Mouse (Mus musculus) hindbrain, embryonic 13.5 days (tissue): Measurements from ENCODE around the gene Tnfrsf9. TPM values are rescaled to one million over a fixed set of nuclear protein-coding genes. Genes with fewer than 3 reads are reported as not detected.
"Not testable (repeated sequence)": the region's sequence is repeated elsewhere in the genome, so short reads cannot be mapped to it uniquely, and the experiment has no call there.

Experiments
- ATAC-seq: fragments of 200-750 bp; cut with Nextera tagmentation; 2 replicates; pipeline ENCODE4 v1.8.0; 2017; ENCODE audit warnings: moderate TSS enrichment; ENCODE audit not compliant: low FRiP score
- H3K27ac ChIP-seq: fragments of 300-500 bp; sonication (generic); 2 replicates; pipeline ENCODE4 v1.5.1; 2015; ENCODE audit warnings: inconsistent platforms, mild to moderate bottlenecking, moderate library complexity
- H3K27me3 ChIP-seq: fragments of 300-500 bp; sonication (generic); 2 replicates; pipeline ENCODE4 v1.6.1; 2015; ENCODE audit warnings: mild to moderate bottlenecking, inconsistent platforms
- H3K36me3 ChIP-seq: fragments of 300-500 bp; sonication (generic); 2 replicates; pipeline ENCODE4 v1.6.1; 2015; ENCODE audit warnings: mild to moderate bottlenecking, inconsistent platforms
- H3K4me1 ChIP-seq: fragments of 300-500 bp; sonication (generic); replicated peaks from 2 replicates; pipeline ENCODE4 v1.6.1; 2015; ENCODE audit warnings: inconsistent platforms
- H3K4me2 ChIP-seq: fragments of 300-500 bp; sonication (generic); 2 replicates; pipeline ENCODE4 v1.6.1; 2015; ENCODE audit warnings: inconsistent platforms, mild to moderate bottlenecking, moderate library complexity
- H3K4me3 ChIP-seq: fragments of 300-500 bp; sonication (generic); 2 replicates; pipeline ENCODE4 v1.5.1; 2015; ENCODE audit warnings: mild to moderate bottlenecking, inconsistent platforms
- H3K9ac ChIP-seq: fragments of 300-500 bp; sonication (generic); 2 replicates; pipeline ENCODE4 v1.6.1; 2015; ENCODE audit warnings: mild to moderate bottlenecking, inconsistent platforms
- H3K9me3 ChIP-seq: fragments of 300-500 bp; sonication (generic); 2 replicates; pipeline ENCODE4 v1.6.1; 2016; ENCODE audit warnings: inconsistent platforms
- WGBS: fragments of 180-500 bp; shearing (Covaris S2); methylation state at CpG from one replicate; pipeline ENCODE4 v1.1.7; 2015; 5-methylcytosine and 5-hydroxymethylcytosine counted together
- polyA plus RNA-seq: library from polyadenylated mRNA; unstranded; fragments of >200 nt; fragmentation: Nextera tagmentation; extraction: Ambion mirVana; gene quantifications from 2 replicates; pipeline ENCODE4 v1.2.1, GENCODE M21; 2015

Tnfrsf9 gene
- polyA plus RNA-seq = 0.22 and 0.38 TPM in 2 replicates

- Histone ChIP-seq H3K4me1 (peaks cover 25% of the 10 kb centered on the region), H3K27ac (peak within 1 kb of the TSS; percentile 90), H3K27me3 (no peaks in the 10 kb centered on the region), H3K4me2 (peak within 1 kb of the TSS; percentile 75), H3K9ac (peak within 1 kb of the TSS; percentile 90), H3K4me3 (peak within 1 kb of the TSS; percentile 66), H3K36me3 (no peaks in the 10 kb centered on the region), H3K9me3 (no peaks in the 10 kb centered on the region)
- ATAC-seq = peak; percentile 88
- under 1% methylated on average over 48 of the region's 48 CpGs for WGBS
Observed at GRCm38 (mm10) chr4:150914290-150914733, at the start of gene Tnfrsf9, which contains the start of gene Park7. Gene Tnfrsf9, plus strand, starts transcription at chr4:150914562. Gene Park7, minus strand, starts transcription at chr4:150914437.

GRCm38 (mm10) chr4:150865371-150865770 is 49.0 kb upstream of the Tnfrsf9 start:
- ATAC-seq = no peak
- no peak overlapping the region for H3K27ac ChIP-seq
- no peak overlapping the region for H3K9ac ChIP-seq
- H3K27me3 ChIP-seq = no peaks in the 10 kb centered on the region
- H3K36me3 ChIP-seq = peaks cover 31% of the 10 kb centered on the region
- no peak overlapping the region for H3K4me2 ChIP-seq
- H3K4me3 ChIP-seq = no peak overlapping the region
- H3K9me3 ChIP-seq = no peaks in the 10 kb centered on the region
- H3K4me1 ChIP-seq = peaks cover 15% of the 10 kb centered on the region

GRCm38 (mm10) chr4:150866069-150866468 is 48.3 kb upstream of the Tnfrsf9 start:
- Histone ChIP-seq H3K9me3 (no peaks in the 10 kb centered on the region), H3K9ac (no peak overlapping the region), H3K27me3 (no peaks in the 10 kb centered on the region), H3K27ac (no peak overlapping the region), H3K36me3 (peaks cover 31% of the 10 kb centered on the region), H3K4me3 (no peak overlapping the region), H3K4me2 (no peak overlapping the region), H3K4me1 (peaks cover 16% of the 10 kb centered on the region)
- 92% methylated on average over 11 of the region's 11 CpGs for WGBS
- no peak for ATAC-seq

GRCm38 (mm10) chr4:150866494-150866893 is 47.9 kb upstream of the Tnfrsf9 start:
- Histone ChIP-seq H3K4me3 (no peak overlapping the region), H3K27me3 (no peaks in the 10 kb centered on the region), H3K4me1 (peaks cover 17% of the 10 kb centered on the region), H3K9ac (no peak overlapping the region), H3K27ac (no peak overlapping the region), H3K4me2 (no peak overlapping the region), H3K36me3 (peaks cover 31% of the 10 kb centered on the region), H3K9me3 (no peaks in the 10 kb centered on the region)
- WGBS = 96% methylated on average over 12 of the region's 12 CpGs
- ATAC-seq = no peak

GRCm38 (mm10) chr4:150868161-150868560 is 46.2 kb upstream of the Tnfrsf9 start:
- Histone ChIP-seq H3K36me3 (peaks cover 31% of the 10 kb centered on the region), H3K9me3 (no peaks in the 10 kb centered on the region), H3K27ac (no peak overlapping the region), H3K4me1 (peaks cover 28% of the 10 kb centered on the region), H3K4me2 (no peak overlapping the region), H3K27me3 (no peaks in the 10 kb centered on the region), H3K9ac (no peak overlapping the region), H3K4me3 (no peak overlapping the region)
- no peak for ATAC-seq
- 80% methylated on average over 6 of the region's 6 CpGs for WGBS

GRCm38 (mm10) chr4:150868859-150869258 is 45.5 kb upstream of the Tnfrsf9 start:
- H3K4me3 ChIP-seq = no peak overlapping the region
- 80% methylated on average over 2 of the region's 2 CpGs for WGBS
- ATAC-seq = no peak
- peaks cover 31% of the 10 kb centered on the region for H3K36me3 ChIP-seq
- no peak overlapping the region for H3K27ac ChIP-seq
- no peaks in the 10 kb centered on the region for H3K9me3 ChIP-seq
- H3K27me3 ChIP-seq = no peaks in the 10 kb centered on the region
- H3K4me1 ChIP-seq = peaks cover 28% of the 10 kb centered on the region
- no peak overlapping the region for H3K9ac ChIP-seq
- H3K4me2 ChIP-seq = no peak overlapping the region

- ATAC-seq = no peak
- WGBS = 77% methylated on average over 17 of the region's 17 CpGs
- H3K4me1 ChIP-seq = peaks cover 26% of the 10 kb centered on the region
- H3K9me3 ChIP-seq = no peaks in the 10 kb centered on the region
- no peaks in the 10 kb centered on the region for H3K27me3 ChIP-seq
- no peak overlapping the region for H3K27ac ChIP-seq
- H3K9ac ChIP-seq = 0 out of 2 replicates have a peak overlapping the region, but pooled peaks have one; percentile 29
- no peak overlapping the region for H3K4me2 ChIP-seq
- H3K4me3 ChIP-seq = no peak overlapping the region
- peaks cover 31% of the 10 kb centered on the region for H3K36me3 ChIP-seq
Observed at GRCm38 (mm10) chr4:150869276-150870197, 44.8 kb upstream of the Tnfrsf9 start.

- no peak overlapping the region for H3K4me3 ChIP-seq
- ATAC-seq = no peak
- no peak overlapping the region for H3K4me2 ChIP-seq
- WGBS = 87% methylated on average over 13 of the region's 13 CpGs
- peak overlapping the region; percentile 83 for H3K27ac ChIP-seq
- H3K36me3 ChIP-seq = peaks cover 26% of the 10 kb centered on the region
- peaks cover 22% of the 10 kb centered on the region for H3K4me1 ChIP-seq
- no peaks in the 10 kb centered on the region for H3K27me3 ChIP-seq
- H3K9ac ChIP-seq = peak overlapping the region; percentile 49; the same call in 1 of the 2 replicates
- H3K9me3 ChIP-seq = no peaks in the 10 kb centered on the region
Observed at GRCm38 (mm10) chr4:150870963-150871391, 43.4 kb upstream of the Tnfrsf9 start.

- H3K9ac ChIP-seq = peak overlapping the region; percentile 49
- ATAC-seq = peak; percentile 82
- no peak overlapping the region for H3K4me2 ChIP-seq
- no peaks in the 10 kb centered on the region for H3K27me3 ChIP-seq
- peak overlapping the region; percentile 83 for H3K27ac ChIP-seq
- no peak overlapping the region for H3K4me3 ChIP-seq
- 22% methylated on average over 10 of the region's 10 CpGs for WGBS
- peaks cover 20% of the 10 kb centered on the region for H3K36me3 ChIP-seq
- H3K4me1 ChIP-seq = peaks cover 22% of the 10 kb centered on the region
- H3K9me3 ChIP-seq = no peaks in the 10 kb centered on the region
Observed at GRCm38 (mm10) chr4:150871392-150872138, 42.8 kb upstream of the Tnfrsf9 start.

- peak; percentile 21 for ATAC-seq
- peaks cover 22% of the 10 kb centered on the region for H3K4me1 ChIP-seq
- peak overlapping the region; percentile 83 for H3K27ac ChIP-seq
- peak overlapping the region; percentile 49 for H3K9ac ChIP-seq
- H3K9me3 ChIP-seq = no peaks in the 10 kb centered on the region
- H3K27me3 ChIP-seq = no peaks in the 10 kb centered on the region
- no peak overlapping the region for H3K4me2 ChIP-seq
- H3K4me3 ChIP-seq = no peak overlapping the region
- 35% methylated on average over 9 of the region's 9 CpGs for WGBS
- peaks cover 13% of the 10 kb centered on the region for H3K36me3 ChIP-seq
Observed at GRCm38 (mm10) chr4:150872139-150872651, 42.2 kb upstream of the Tnfrsf9 start.

GRCm38 (mm10) chr4:150872681-150873080 is 41.7 kb upstream of the Tnfrsf9 start:
- WGBS = 88% methylated on average over 8 of the region's 8 CpGs
- peaks cover 9% of the 10 kb centered on the region for H3K36me3 ChIP-seq
- H3K27me3 ChIP-seq = no peaks in the 10 kb centered on the region
- H3K9me3 ChIP-seq = no peaks in the 10 kb centered on the region
- peaks cover 22% of the 10 kb centered on the region for H3K4me1 ChIP-seq
- no peak overlapping the region for H3K4me3 ChIP-seq
- H3K4me2 ChIP-seq = no peak overlapping the region
- no peak for ATAC-seq
- H3K27ac ChIP-seq = peak overlapping the region; percentile 83
- no peak overlapping the region; the same call in 1 of the 2 replicates for H3K9ac ChIP-seq

GRCm38 (mm10) chr4:150874416-150874815 is 39.9 kb upstream of the Tnfrsf9 start:
- not testable (repeated sequence) for H3K4me2 ChIP-seq, H3K4me3 ChIP-seq, H3K36me3 ChIP-seq, H3K27me3 ChIP-seq, ATAC-seq, H3K9ac ChIP-seq, H3K27ac ChIP-seq
- Histone ChIP-seq H3K4me1 (peaks cover 22% of the 10 kb centered on the region), H3K9me3 (peaks cover 15% of the 10 kb centered on the region)
- WGBS = 87% methylated on average over 4 of the region's 4 CpGs
